Mouse (Mus musculus) 3134 (cell line): ENCODE data around the gene Tmco5.
A peak's percentile ranks its signal among the peaks of the same experiment; 100 is the strongest.

ENCODE experiments used
- DNase-seq: peaks from one replicate; pipeline ENCODE4 v3.0.0-alpha.2; 2011; ENCODE audit warnings: low spot score; ENCODE audit not compliant: insufficient read length; ENCODE audit errors: extremely low read depth

Tmco5 gene

GRCm38 (mm10) chr2:116878391-116878790, at the start of gene Tmco5:
TSS of gene Tmco5 (plus strand) at chr2:116878691.
- no peak for DNase-seq

GRCm38 (mm10) chr2:116831863-116832262, 46.6 kb upstream of the Tmco5 start:
- no peak for DNase-seq

- DNase-seq = no peak
These were observed 40.7 kb upstream of the Tmco5 start for GRCm38 (mm10) chr2:116837829-116838228.

- peak; percentile 2 for DNase-seq
These were observed 39.8 kb upstream of the Tmco5 start for GRCm38 (mm10) chr2:116838538-116839197.

- DNase-seq = no peak
These were observed 28.4 kb upstream of the Tmco5 start for GRCm38 (mm10) chr2:116849980-116850636.

- no peak for DNase-seq
These were observed 27.1 kb upstream of the Tmco5 start for GRCm38 (mm10) chr2:116851356-116851755.

- no peak for DNase-seq
These were observed 26.2 kb upstream of the Tmco5 start for GRCm38 (mm10) chr2:116852249-116852648.

- DNase-seq = no peak
These were observed 19.8 kb upstream of the Tmco5 start for GRCm38 (mm10) chr2:116858703-116859102.

- DNase-seq = no peak
These were observed 1.4 kb upstream of the Tmco5 start for GRCm38 (mm10) chr2:116876955-116877615.

- no peak for DNase-seq
These were observed 1.2 kb downstream of the Tmco5 start for GRCm38 (mm10) chr2:116879730-116880129.

- no peak for DNase-seq
These were observed 15.0 kb downstream of the Tmco5 start for GRCm38 (mm10) chr2:116893316-116893987.

GRCm38 (mm10) chr2:116893988-116894363, 15.5 kb downstream of the Tmco5 start:
- DNase-seq = peak; percentile 12

GRCm38 (mm10) chr2:116899615-116900272, 21.3 kb downstream of the Tmco5 start:
- peak; percentile 42 for DNase-seq

GRCm38 (mm10) chr2:116900273-116900843, 21.9 kb downstream of the Tmco5 start:
- DNase-seq = no peak

GRCm38 (mm10) chr2:116908268-116908667, 29.8 kb downstream of the Tmco5 start:
- DNase-seq = no peak

- no peak for DNase-seq
These were observed 34.0 kb downstream of the Tmco5 start for GRCm38 (mm10) chr2:116912334-116913070.

- DNase-seq = no peak
These were observed 35.4 kb downstream of the Tmco5 start for GRCm38 (mm10) chr2:116913677-116914405.

- no peak for DNase-seq
These were observed 36.1 kb downstream of the Tmco5 start for GRCm38 (mm10) chr2:116914636-116915035.

- DNase-seq = no peak
These were observed 40.1 kb downstream of the Tmco5 start for GRCm38 (mm10) chr2:116918598-116918997.
